Mouse (Mus musculus) C2C12 (cell line): ENCODE results near the gene Ano6.

Experiments
- CTCF ChIP-seq: IDR thresholded peaks from one replicate; pipeline ENCODE4 v1.5.1; 2011; ENCODE audit not compliant: control insufficient read depth, insufficient read depth, insufficient read length
- MYOD1 ChIP-seq: IDR thresholded peaks from one replicate; pipeline ENCODE4 v1.6.1; 2011; ENCODE audit warnings: low read depth; ENCODE audit not compliant: control insufficient read depth, insufficient read length

DNA sequence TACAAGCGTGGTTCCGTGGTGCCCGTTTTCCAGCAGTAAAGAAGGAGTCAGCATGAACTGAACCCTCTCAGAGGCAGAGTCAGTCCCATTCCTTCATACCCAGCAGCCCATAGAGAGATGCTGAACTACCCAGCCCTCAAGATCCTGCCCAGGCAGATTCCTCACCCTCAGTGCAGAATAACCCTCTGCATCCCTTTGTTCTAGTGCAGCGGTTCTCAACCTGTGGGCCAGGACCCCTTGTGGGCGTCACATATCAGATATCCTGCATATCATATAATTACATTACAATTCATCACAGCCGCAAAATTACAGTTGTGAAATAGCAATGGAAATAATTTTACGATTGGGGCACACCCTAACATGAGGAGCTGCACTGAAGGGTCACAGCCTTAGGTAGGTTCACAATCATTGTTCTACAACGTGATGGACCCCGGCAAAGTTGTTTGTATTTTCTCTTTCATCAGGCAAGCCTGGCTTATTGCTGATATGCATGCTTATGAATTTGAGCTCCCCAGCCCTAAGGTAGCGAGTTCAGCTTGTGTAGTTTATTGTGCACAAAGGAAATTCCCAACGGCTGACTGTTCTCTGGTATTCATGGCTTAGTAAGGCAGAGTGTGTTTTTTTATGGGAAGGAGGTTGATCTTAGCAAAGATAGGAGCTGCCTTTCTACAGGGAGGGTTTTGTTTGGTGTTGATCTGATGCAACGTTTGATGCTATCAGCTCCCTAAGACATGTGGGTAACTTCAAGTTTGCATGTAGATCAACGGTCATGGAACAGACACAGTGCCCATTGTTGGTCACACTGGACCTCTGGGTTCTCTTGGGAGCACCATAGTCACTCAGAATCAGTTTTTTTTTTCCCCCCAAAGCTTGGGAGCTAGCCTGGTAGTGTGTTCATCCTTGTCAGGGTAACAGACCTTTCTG, 33.0 kb downstream of the Ano6 start:
- TF ChIP-seq CTCF, result no peak
- TF ChIP-seq MYOD1, result peak; percentile 8
